Mouse (Mus musculus) liver, adult 2 months (tissue): Measurements from ENCODE around the gene Zyx.

Experiments used
- CTCF ChIP-seq: fragments of 200-500 bp; IDR thresholded peaks from 2 replicates; pipeline ENCODE4 v1.5.1; 2011; ENCODE audit warnings: low read depth, low read length, control low read depth
- POLR2A ChIP-seq: fragments of 200-500 bp; IDR thresholded peaks from 2 replicates; pipeline ENCODE4 v1.6.1; 2011; ENCODE audit warnings: low read length, control low read depth; ENCODE audit not compliant: insufficient read depth; ENCODE audit errors: extremely low read depth

DNA sequence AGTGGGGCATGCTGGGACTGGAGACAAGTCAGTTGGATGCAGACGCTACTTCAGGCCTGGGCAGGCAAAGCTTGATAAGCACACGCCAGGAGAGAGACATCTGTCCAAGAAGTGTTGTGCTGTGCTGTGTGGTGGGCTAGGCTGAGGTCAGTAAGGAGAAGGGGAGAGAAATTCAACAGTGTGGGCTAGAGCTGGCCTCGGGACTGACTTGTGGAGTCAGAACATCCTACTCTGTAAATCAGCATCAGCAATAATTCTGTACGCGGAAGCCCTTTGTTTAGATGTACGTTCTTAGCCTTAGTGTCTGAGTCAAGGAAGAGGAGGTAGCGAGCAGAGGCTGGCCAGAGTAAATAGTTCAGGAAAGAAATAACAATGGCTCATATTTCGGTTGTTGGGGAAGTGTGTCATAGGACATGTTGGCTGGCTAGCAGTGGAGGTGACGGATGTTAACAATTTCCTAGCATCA is 32.5 kb downstream of the Zyx start:
- TF ChIP-seq CTCF (no peak), POLR2A (no peak)
